Mouse (Mus musculus) heart, embryonic 13.5 days (tissue): ENCODE data around the gene Ccdc85c. TPM values are rescaled to one million over a fixed set of nuclear protein-coding genes. Genes with fewer than 3 reads are reported as not detected.

Experiments used
- ATAC-seq: fragments of 200-750 bp; cut with Nextera tagmentation; 2 replicates; pipeline ENCODE4 v1.8.0; 2017; ENCODE audit warnings: moderate TSS enrichment; ENCODE audit not compliant: insufficient number of reproducible peaks, low FRiP score, low TSS enrichment; ENCODE audit errors: extremely low read depth
- H3K27ac ChIP-seq: fragments of 300-500 bp; sonication (generic); replicated peaks from 2 replicates; pipeline ENCODE4 v1.5.1; 2015; ENCODE audit warnings: moderate library complexity, mild to moderate bottlenecking, inconsistent platforms
- H3K27me3 ChIP-seq: fragments of 300-500 bp; sonication (generic); replicated peaks from 2 replicates; pipeline ENCODE4 v1.6.1; 2015; ENCODE audit warnings: mild to moderate bottlenecking, inconsistent platforms
- H3K36me3 ChIP-seq: fragments of 300-500 bp; sonication (generic); 2 replicates; pipeline ENCODE4 v1.6.1; 2015; ENCODE audit warnings: mild to moderate bottlenecking, inconsistent platforms
- H3K4me1 ChIP-seq: fragments of 300-500 bp; sonication (generic); 2 replicates; pipeline ENCODE4 v1.6.1; 2015; ENCODE audit warnings: inconsistent platforms
- H3K4me2 ChIP-seq: fragments of 300-500 bp; sonication (generic); 2 replicates; pipeline ENCODE4 v1.6.1; 2015; ENCODE audit warnings: inconsistent platforms, mild to moderate bottlenecking, moderate library complexity
- H3K4me3 ChIP-seq: fragments of 300-500 bp; sonication (generic); 2 replicates; pipeline ENCODE4 v1.5.1; 2015; ENCODE audit warnings: moderate library complexity, mild to moderate bottlenecking, inconsistent platforms
- H3K9ac ChIP-seq: fragments of 300-500 bp; sonication (generic); 2 replicates; pipeline ENCODE4 v1.6.1; 2015; ENCODE audit warnings: inconsistent platforms, mild to moderate bottlenecking, moderate library complexity
- H3K9me3 ChIP-seq: fragments of 300-500 bp; sonication (generic); 2 replicates; pipeline ENCODE4 v1.6.1; 2016; ENCODE audit warnings: inconsistent platforms
- WGBS: fragments of 180-500 bp; shearing (Covaris S2); methylation state at CpG from one replicate; pipeline ENCODE4 v1.1.7; 2015; ENCODE audit warnings: mixed read lengths; 5-methylcytosine and 5-hydroxymethylcytosine counted together
- polyA plus RNA-seq: library from polyadenylated mRNA; unstranded; fragments of >200 nt; fragmentation: Nextera tagmentation; extraction: Ambion mirVana; gene quantifications from 2 replicates; pipeline ENCODE4 v1.2.1, GENCODE M21; 2015

Gene Ccdc85c
- polyA plus RNA-seq, 1 experiment from 2014 or later: 4.9 TPM

- no peak overlapping the region for H3K4me2 ChIP-seq
- H3K9me3 ChIP-seq: no peaks in the 10 kb centered on the region
- H3K36me3 ChIP-seq: no peaks in the 10 kb centered on the region
- peaks cover 66% of the 10 kb centered on the region for H3K4me1 ChIP-seq
- no peaks in the 10 kb centered on the region for H3K27me3 ChIP-seq
- H3K27ac ChIP-seq: no peak overlapping the region
- 0 out of 2 replicates have a peak overlapping the region, but pooled peaks have one; percentile 24 for H3K9ac ChIP-seq
- no peak for ATAC-seq
- H3K4me3 ChIP-seq: no peak overlapping the region
Observed at GRCm38 (mm10) chr12:108171336-108171735, 103.9 kb downstream of the Ccdc85c start.

GRCm38 (mm10) chr12:108170467-108170866, 104.8 kb downstream of the Ccdc85c start:
- Histone ChIP-seq H3K4me3 (no peak overlapping the region), H3K9ac (no peak overlapping the region), H3K27me3 (no peaks in the 10 kb centered on the region), H3K27ac (no peak overlapping the region), H3K9me3 (no peaks in the 10 kb centered on the region), H3K36me3 (no peaks in the 10 kb centered on the region), H3K4me2 (no peak overlapping the region), H3K4me1 (peaks cover 69% of the 10 kb centered on the region)
- no peak for ATAC-seq
- WGBS: 82% methylated on average over 3 of the region's 3 CpGs

- Histone ChIP-seq H3K4me2 (no peak overlapping the region), H3K27ac (no peak overlapping the region), H3K4me3 (no peak overlapping the region), H3K9me3 (no peaks in the 10 kb centered on the region), H3K4me1 (peaks cover 63% of the 10 kb centered on the region), H3K36me3 (peaks cover 7% of the 10 kb centered on the region), H3K9ac (no peak overlapping the region), H3K27me3 (no peaks in the 10 kb centered on the region)
- ATAC-seq: no peak
- WGBS: 57% methylated on average over 3 of the region's 3 CpGs
Observed at GRCm38 (mm10) chr12:108168909-108169308, 106.3 kb downstream of the Ccdc85c start.

GRCm38 (mm10) chr12:108163706-108164105, 111.5 kb downstream of the Ccdc85c start:
- peaks cover 58% of the 10 kb centered on the region for H3K36me3 ChIP-seq
- 85% methylated on average over 3 of the region's 3 CpGs for WGBS
- no peak overlapping the region for H3K4me2 ChIP-seq
- no peak overlapping the region for H3K9ac ChIP-seq
- H3K4me1 ChIP-seq: peaks cover 23% of the 10 kb centered on the region
- H3K27me3 ChIP-seq: no peaks in the 10 kb centered on the region
- H3K27ac ChIP-seq: no peak overlapping the region
- no peak overlapping the region for H3K4me3 ChIP-seq
- H3K9me3 ChIP-seq: no peaks in the 10 kb centered on the region
- no peak for ATAC-seq

- ATAC-seq: no peak
- Histone ChIP-seq H3K36me3 (peaks cover 70% of the 10 kb centered on the region), H3K27me3 (no peaks in the 10 kb centered on the region), H3K9ac (no peak overlapping the region), H3K27ac (no peak overlapping the region), H3K9me3 (no peaks in the 10 kb centered on the region), H3K4me1 (peaks cover 16% of the 10 kb centered on the region), H3K4me3 (no peak overlapping the region), H3K4me2 (no peak overlapping the region)
- 93% methylated on average over 1 of the region's 1 CpGs for WGBS
Observed at GRCm38 (mm10) chr12:108162036-108162435, 113.2 kb downstream of the Ccdc85c start.

GRCm38 (mm10) chr12:108159863-108160262, 115.4 kb downstream of the Ccdc85c start:
- ATAC-seq: no peak

More at GRCm38 (mm10) chr12:108159863-108160262, 115.4 kb downstream of the Ccdc85c start:
- no peak overlapping the region for H3K4me3 ChIP-seq
- no peak overlapping the region for H3K9ac ChIP-seq
- peaks cover 83% of the 10 kb centered on the region for H3K36me3 ChIP-seq
- no peak overlapping the region for H3K27ac ChIP-seq
- no peaks in the 10 kb centered on the region for H3K27me3 ChIP-seq
- no peaks in the 10 kb centered on the region for H3K9me3 ChIP-seq
- H3K4me2 ChIP-seq: no peak overlapping the region
- no peaks in the 10 kb centered on the region; the same call in 1 of the 2 replicates for H3K4me1 ChIP-seq

Other genes starting within 250 kb of the Ccdc85c start
- 63.0 and 65.7 TPM in 2 replicates for gene Setd3, start 96.1 kb downstream of the Ccdc85c start, polyA plus RNA-seq
- gene Ccnk, start 95.8 kb downstream of the Ccdc85c start, polyA plus RNA-seq: 2.2 and 2.8 TPM in 2 replicates
- 0.71 and 1.1 TPM in 2 replicates for gene Hhipl1, start 30.8 kb upstream of the Ccdc85c start, polyA plus RNA-seq
- gene Cyp46a1, start 59.0 kb upstream of the Ccdc85c start, polyA plus RNA-seq: 6.4 and 6.5 TPM in 2 replicates
- gene Eml1, start 95.5 kb upstream of the Ccdc85c start, polyA plus RNA-seq: 49.9 and 52.8 TPM in 2 replicates